In genomic region chr10:52233969-52234653, GRCm38 (mm10) we compare ENCODE assay signal across 9 mouse cellular contexts. TPM values are rescaled to one million over a fixed set of nuclear protein-coding genes. Genes with fewer than 3 reads are reported as not detected.
DNase-seq lines count a peak whose midpoint lies in the region; ATAC-seq and TF ChIP-seq lines count a peak whose summit lies in the region.
"Had no signal": no experiment of that assay in that cellular context is flagged by ENCODE, and none has a peak within 500 bp of the region (broad histone marks: within the 10 kb centered on the region; RNA-seq: fewer than 3 reads in every experiment).

No protein-coding gene starts in this region.

- no peaks in the 10 kb centered on the region for H3K9me3 ChIP-seq in CH12.LX (replicated peaks; ENCODE audit: low read length)
- no peaks in the 10 kb centered on the region for H3K9me3 ChIP-seq in liver, embryonic 16.5 days (replicated peaks; ENCODE audit: control insufficient read depth, low read length)
- no peaks in the 10 kb centered on the region for H3K9me3 ChIP-seq in neural tube, embryonic 15.5 days (replicated peaks)

- peak overlapping the region in 2 of 3 experiments; percentile 52 to 65 for H3K4me3 ChIP-seq in CH12.LX (replicated peaks in 1 of 3; ENCODE audit: low read depth in 2 of 3, low read length in 2 of 3, poor library complexity in 1 of 3)
- peak overlapping the region; percentile 70 for H3K4me3 ChIP-seq in liver, embryonic 16.5 days (ENCODE audit: low read depth, low read length)
- H3K4me3 ChIP-seq in neural tube, embryonic 15.5 days (replicated peaks), result peak overlapping the region; percentile 80

- peaks cover 3% of the 10 kb centered on the region for H3K27me3 ChIP-seq in CH12.LX (replicated peaks)
- H3K27me3 ChIP-seq in liver, embryonic 16.5 days (ENCODE audit: control insufficient read depth, insufficient read depth, low read depth, low read length), result peaks cover 10% of the 10 kb centered on the region
- no peaks in the 10 kb centered on the region for H3K27me3 ChIP-seq in neural tube, embryonic 15.5 days (replicated peaks)

- TF ChIP-seq RAD21 in CH12.LX (IDR thresholded peaks at IDR 0.05; ENCODE audit: low read depth, low read length), result no peak

- no peak for TF ChIP-seq EP300 in CH12.LX (IDR thresholded peaks at IDR 0.05; ENCODE audit: low read length)

- H3K27ac ChIP-seq in CH12.LX (ENCODE audit: insufficient read depth, low read depth), result no peak overlapping the region
- H3K27ac ChIP-seq in liver, embryonic 16.5 days (ENCODE audit: low read length), result peak overlapping the region; percentile 53; the same call in 1 of the 2 replicates
- H3K27ac ChIP-seq in neural tube, embryonic 15.5 days (replicated peaks), result peak overlapping the region; percentile 70

- TF ChIP-seq POLR2A in CH12.LX (IDR thresholded peaks at IDR 0.05; ENCODE audit: low read depth, low read length), result no peak

- dilution Hi-C loops in CH12.LX (cut with MboI; ENCODE audit: extremely low pct_ligation_motif_present, extremely low pct_unique_long_range_greater_than_20kb, low sequenced_read_pairs), result no loop called here

- in situ Hi-C loops in CH12.LX (cut with MboI; ENCODE audit: low pct_ligation_motif_present, low pct_unique_long_range_greater_than_20kb, low sequenced_read_pairs), result loop anchor here (5.0 kb wide), 1 partner anchor 153 kb away; the partner anchor contains the start of gene Nepn

- WGBS in liver, embryonic 16.5 days (ENCODE audit: insufficient replicate concordance), result under 1% methylated on average over 38 of the region's 40 CpGs
- 0% methylated on average over 39 of the region's 40 CpGs for WGBS in neural tube, embryonic 15.5 days

- H3K4me2 ChIP-seq in CH12.LX (ENCODE audit: insufficient read depth, low read depth, poor library complexity, severe bottlenecking), result peak overlapping the region; percentile 71
- H3K4me2 ChIP-seq in liver, embryonic 16.5 days (ENCODE audit: low read depth, low read length), result peak overlapping the region; percentile 81
- peak overlapping the region; percentile 73 for H3K4me2 ChIP-seq in neural tube, embryonic 15.5 days

- no peaks in the 10 kb centered on the region for H3K36me3 ChIP-seq in CH12.LX (replicated peaks in 1 of 2; ENCODE audit: control insufficient read depth in 1 of 2, insufficient read depth in 1 of 2, low read length in 1 of 2)
- no peaks in the 10 kb centered on the region for H3K36me3 ChIP-seq in liver, embryonic 16.5 days (ENCODE audit: control insufficient read depth, insufficient read depth)
- H3K36me3 ChIP-seq in neural tube, embryonic 15.5 days, result no peaks in the 10 kb centered on the region

- DNase-seq in CH12.LX (ENCODE audit: extremely low read depth), result peak; percentile 24
- peak; percentile 5 for DNase-seq in T-cell, adult 2 months (ENCODE audit: low spot score)
- peak; percentile 76 for DNase-seq in embryo, embryonic 9.5 days (ENCODE audit: extremely low spot score)
- peak; percentile 37 to 46 for DNase-seq in heart, adult 9 months (ENCODE audit: low spot score in 2 of 2)
- peak; percentile 25 to 44 for DNase-seq in kidney, adult 8-10 months
- DNase-seq in thymus, postnatal 25 days, result no peak

- TF ChIP-seq CTCF in CH12.LX (conservative IDR thresholded peaks at IDR 0.05 in 1 of 2, IDR thresholded peaks at IDR 0.05 in 1 of 2; ENCODE audit: low read depth in 2 of 2, low read length in 2 of 2), result no peak

- H3K4me1 ChIP-seq in CH12.LX (ENCODE audit: control insufficient read depth in 1 of 2, insufficient read depth in 2 of 2), result peaks cover 0 to 7% of the 10 kb centered on the region in 2 experiments; a peak in 2 of 4 replicates
- H3K4me1 ChIP-seq in liver, embryonic 16.5 days (ENCODE audit: control insufficient read depth, low read depth, low read length), result no peaks in the 10 kb centered on the region
- H3K4me1 ChIP-seq in neural tube, embryonic 15.5 days, result peaks cover 18% of the 10 kb centered on the region

- H3K9ac ChIP-seq in CH12.LX (ENCODE audit: insufficient read depth, low read depth), result peak overlapping the region; percentile 21; the same call in 1 of the 2 replicates
- H3K9ac ChIP-seq in liver, embryonic 16.5 days (ENCODE audit: low read depth, low read length), result peak overlapping the region; percentile 72
- peak overlapping the region; percentile 62 for H3K9ac ChIP-seq in neural tube, embryonic 15.5 days (replicated peaks)

- H3K79me2 ChIP-seq in CH12.LX (replicated peaks; ENCODE audit: control insufficient read depth, extremely low read depth, insufficient read depth, poor library complexity, severe bottlenecking), result no peaks in the 10 kb centered on the region

- peak; percentile 40; the same call in 1 of the 2 replicates for ATAC-seq in liver, embryonic 16.5 days (ENCODE audit: low read depth)
- peak; percentile 74 for ATAC-seq in neural tube, embryonic 15.5 days (ENCODE audit: low FRiP score)

TF ChIP-seq in CH12.LX, 34 proteins besides CTCF, POLR2A, EP300 and RAD21:
- no peak for TF ChIP-seq ETS1 (conservative IDR thresholded peaks at IDR 0.05; ENCODE audit: low read depth, low read length)
- no peak for TF ChIP-seq MAZ (IDR thresholded peaks at IDR 0.05; ENCODE audit: low read depth, low read length)
- no peak for TF ChIP-seq BHLHE40 (IDR thresholded peaks at IDR 0.05; ENCODE audit: low read depth, low read length)
- TF ChIP-seq ZKSCAN1 (IDR thresholded peaks at IDR 0.05; ENCODE audit: borderline replicate concordance, low read depth, low read length), result no peak
- TF ChIP-seq E2F4 (IDR thresholded peaks at IDR 0.05; ENCODE audit: insufficient replicate concordance, low read depth, low read length), result no peak
- TF ChIP-seq SIN3A (IDR thresholded peaks at IDR 0.05; ENCODE audit: low read length), result no peak
- no peak for TF ChIP-seq MAX (IDR thresholded peaks at IDR 0.05; ENCODE audit: low read length)
- TF ChIP-seq CHD1 (IDR thresholded peaks at IDR 0.05; ENCODE audit: low read depth, low read length), result no peak
- TF ChIP-seq JUND (conservative IDR thresholded peaks at IDR 0.05; ENCODE audit: low read depth, low read length), result no peak
- no peak for TF ChIP-seq ZMIZ1 (IDR thresholded peaks at IDR 0.05; ENCODE audit: low read depth, low read length)
TF ChIP-seq in CH12.LX: peak in this region for 0.

RNA-seq across cellular contexts. Expression of gene Dcbld1, which starts 0.7 kb away (rescaled TPM):
- total RNA-seq in CH12.LX (2012; rRNA removed) (0.88 and 0.93 TPM in 2 replicates), CH12.LX (2014; rRNA removed) (2.7 and 2.9 TPM in 2 replicates)
- polyA plus RNA-seq in CH12.LX (2012; ENCODE audit: insufficient read length, low read depth), result 3.5 TPM in 2 replicates
- 4.2 and 4.4 TPM in 2 replicates for polyA plus RNA-seq in liver, embryonic 16.5 days (2015; fragmentation: Nextera tagmentation; extraction: Ambion mirVana)
- 25.1 and 29.6 TPM in 2 replicates for polyA plus RNA-seq in neural tube, embryonic 15.5 days (2015; fragmentation: Nextera tagmentation; extraction: Ambion mirVana)

RNA-seq across cellular contexts. Expression of gene Ros1, which starts 39.1 kb away (rescaled TPM):
- not detected in 2 replicates for total RNA-seq in CH12.LX (2012; rRNA removed)
- not detected in 2 replicates for total RNA-seq in CH12.LX (2014; rRNA removed)
- polyA plus RNA-seq in CH12.LX (2012; ENCODE audit: insufficient read length, low read depth), result not detected in 2 replicates
- polyA plus RNA-seq in liver, embryonic 16.5 days (2015; fragmentation: Nextera tagmentation; extraction: Ambion mirVana), result 0.04 TPM in 2 replicates
- 0.08 TPM in 1 of 2 replicates, not detected in the other for polyA plus RNA-seq in neural tube, embryonic 15.5 days (2015; fragmentation: Nextera tagmentation; extraction: Ambion mirVana)
- total RNA-seq: layer of hippocampus, postnatal 10 days had no signal

Comparison
In these comparisons a context has a peak if more than half of its experiments do, and no peak if none do; other contexts are left out.
1. H3K9ac ChIP-seq: peak in every context shown above with its lines; median percentile 72 in liver, embryonic 16.5 days; 62 in neural tube, embryonic 15.5 days; 21 in CH12.LX.